Mouse (Mus musculus): ENCODE measurements around the gene Nudcd3. TPM values are rescaled to one million over a fixed set of nuclear protein-coding genes. Genes with fewer than 3 reads are reported as not detected.
A peak's percentile ranks its signal among the peaks of the same experiment; 100 is the strongest.

Gene Nudcd3
- polyA plus RNA-seq, 1 experiment from 2014 or later: 61.5 TPM

GRCm38 (mm10) chr11:6065551-6066121, 134.6 kb downstream of the Nudcd3 start:
- Histone ChIP-seq H3K9me3 (no peaks in the 10 kb centered on the region), H3K27me3 (peaks cover 82% of the 10 kb centered on the region)
- WGBS: under 1% methylated on average over 68 of the region's 95 CpGs

GRCm38 (mm10) chr11:6065046-6065521, 135.1 kb downstream of the Nudcd3 start:
- Histone ChIP-seq H3K9me3 (no peaks in the 10 kb centered on the region), H3K4me2 (peak overlapping the region; percentile 73), H3K4me1 (replicated peaks) (peaks cover 39% of the 10 kb centered on the region), H3K27me3 (peaks cover 80% of the 10 kb centered on the region), H3K27ac (peak overlapping the region; percentile 89), H3K4me3 (peak overlapping the region; percentile 79), H3K9ac (peak overlapping the region; percentile 84), H3K36me3 (no peaks in the 10 kb centered on the region)
- ATAC-seq (ENCODE audit: low FRiP score): peak; percentile 41
- WGBS: under 1% methylated on average over 54 of the region's 55 CpGs

More at GRCm38 (mm10) chr11:6065551-6066121, 134.6 kb downstream of the Nudcd3 start:
- ATAC-seq (ENCODE audit: low FRiP score): peak; percentile 86
- H3K9ac ChIP-seq: peak overlapping the region; percentile 84
- H3K4me3 ChIP-seq: peak overlapping the region; percentile 79
- H3K36me3 ChIP-seq: no peaks in the 10 kb centered on the region
- H3K4me1 ChIP-seq (replicated peaks): peaks cover 39% of the 10 kb centered on the region
- H3K27ac ChIP-seq: peak overlapping the region; percentile 89
- peak overlapping the region; percentile 73 for H3K4me2 ChIP-seq

GRCm38 (mm10) chr11:6064215-6065045, 135.8 kb downstream of the Nudcd3 start:
- peak overlapping the region; percentile 84 for H3K9ac ChIP-seq
- H3K9me3 ChIP-seq: no peaks in the 10 kb centered on the region
- peak overlapping the region; percentile 79 for H3K4me3 ChIP-seq
- H3K4me2 ChIP-seq: peak overlapping the region; percentile 73
- peaks cover 73% of the 10 kb centered on the region for H3K27me3 ChIP-seq
- ATAC-seq (ENCODE audit: low FRiP score): no peak
- H3K36me3 ChIP-seq: no peaks in the 10 kb centered on the region
- peaks cover 39% of the 10 kb centered on the region for H3K4me1 ChIP-seq (replicated peaks)
- WGBS: 5% methylated on average over 30 of the region's 30 CpGs
- peak overlapping the region; percentile 89 for H3K27ac ChIP-seq

GRCm38 (mm10) chr11:6063501-6064214, 136.6 kb downstream of the Nudcd3 start:
- 35% methylated on average over 17 of the region's 17 CpGs for WGBS
- no peak for ATAC-seq (ENCODE audit: low FRiP score)
- Histone ChIP-seq H3K36me3 (no peaks in the 10 kb centered on the region), H3K4me3 (peak overlapping the region; percentile 79), H3K9ac (peak overlapping the region; percentile 84), H3K4me1 (replicated peaks) (peaks cover 38% of the 10 kb centered on the region), H3K27me3 (peaks cover 66% of the 10 kb centered on the region), H3K4me2 (peak overlapping the region; percentile 73), H3K9me3 (no peaks in the 10 kb centered on the region), H3K27ac (peak overlapping the region; percentile 89)

- no peak for ATAC-seq (ENCODE audit: low FRiP score)
- H3K9ac ChIP-seq: peak overlapping the region; percentile 84; the same call in 1 of the 2 replicates
- WGBS: 85% methylated on average over 7 of the region's 7 CpGs
- H3K4me3 ChIP-seq: peak overlapping the region; percentile 79
- peak overlapping the region; percentile 73 for H3K4me2 ChIP-seq
- no peak overlapping the region for H3K27ac ChIP-seq
- H3K36me3 ChIP-seq: no peaks in the 10 kb centered on the region
- H3K9me3 ChIP-seq: no peaks in the 10 kb centered on the region
- peaks cover 62% of the 10 kb centered on the region for H3K27me3 ChIP-seq
- H3K4me1 ChIP-seq (replicated peaks): peaks cover 32% of the 10 kb centered on the region
Observed at GRCm38 (mm10) chr11:6063065-6063464, 137.2 kb downstream of the Nudcd3 start.

GRCm38 (mm10) chr11:6062329-6062728, 137.9 kb downstream of the Nudcd3 start:
- Histone ChIP-seq H3K4me3 (no peak overlapping the region), H3K4me2 (no peak overlapping the region), H3K4me1 (replicated peaks) (peaks cover 30% of the 10 kb centered on the region)

GRCm38 (mm10) chr11:6061891-6062290, 138.3 kb downstream of the Nudcd3 start:
- Histone ChIP-seq H3K4me2 (no peak overlapping the region), H3K4me3 (no peak overlapping the region), H3K36me3 (no peaks in the 10 kb centered on the region), H3K27me3 (peaks cover 50% of the 10 kb centered on the region), H3K4me1 (replicated peaks) (peaks cover 30% of the 10 kb centered on the region), H3K9ac (no peak overlapping the region), H3K27ac (no peak overlapping the region), H3K9me3 (no peaks in the 10 kb centered on the region)
- WGBS: 85% methylated on average over 5 of the region's 5 CpGs
- ATAC-seq (ENCODE audit: low FRiP score): no peak

More at GRCm38 (mm10) chr11:6062329-6062728, 137.9 kb downstream of the Nudcd3 start:
- Histone ChIP-seq H3K27me3 (peaks cover 55% of the 10 kb centered on the region), H3K27ac (no peak overlapping the region), H3K9me3 (no peaks in the 10 kb centered on the region), H3K9ac (no peak overlapping the region), H3K36me3 (no peaks in the 10 kb centered on the region)
- 90% methylated on average over 11 of the region's 11 CpGs for WGBS
- no peak for ATAC-seq (ENCODE audit: low FRiP score)

GRCm38 (mm10) chr11:6059162-6059561, 141.1 kb downstream of the Nudcd3 start:
- H3K36me3 ChIP-seq: no peaks in the 10 kb centered on the region
- no peak for ATAC-seq (ENCODE audit: low FRiP score)
- H3K4me3 ChIP-seq: no peak overlapping the region
- H3K4me1 ChIP-seq (replicated peaks): peaks cover 14% of the 10 kb centered on the region
- H3K9ac ChIP-seq: no peak overlapping the region
- no peak overlapping the region for H3K27ac ChIP-seq
- no peak overlapping the region for H3K4me2 ChIP-seq
- no peaks in the 10 kb centered on the region for H3K9me3 ChIP-seq
- WGBS: 94% methylated on average over 10 of the region's 10 CpGs
- peaks cover 23% of the 10 kb centered on the region for H3K27me3 ChIP-seq

Other genes with a start within 250 kb of the Nudcd3 start
- gene Ykt6, start 244.7 kb downstream of the Nudcd3 start, polyA plus RNA-seq (2015; fragmentation: Nextera tagmentation; extraction: Ambion mirVana): 76.0 and 78.1 TPM in 2 replicates
- 63.1 and 65.8 TPM in 2 replicates for gene Camk2b, start 134.1 kb downstream of the Nudcd3 start, polyA plus RNA-seq (2015; fragmentation: Nextera tagmentation; extraction: Ambion mirVana)
- gene A730071L15Rik, start 386 bp downstream of the Nudcd3 start, polyA plus RNA-seq (2015; fragmentation: Nextera tagmentation; extraction: Ambion mirVana): 0.69 and 1.1 TPM in 2 replicates
- 0.04 and 0.05 TPM in 2 replicates for gene Npc1l1, start 29.7 kb upstream of the Nudcd3 start, polyA plus RNA-seq (2015; fragmentation: Nextera tagmentation; extraction: Ambion mirVana)
- gene Ddx56, start 67.4 kb upstream of the Nudcd3 start, polyA plus RNA-seq (2015; fragmentation: Nextera tagmentation; extraction: Ambion mirVana): 67.4 and 71.6 TPM in 2 replicates
- 142 and 145 TPM in 2 replicates for gene Tmed4, start 74.5 kb upstream of the Nudcd3 start, polyA plus RNA-seq (2015; fragmentation: Nextera tagmentation; extraction: Ambion mirVana)
- 97.9 and 105 TPM in 2 replicates for gene Ogdh, start 91.2 kb upstream of the Nudcd3 start, polyA plus RNA-seq (2015; fragmentation: Nextera tagmentation; extraction: Ambion mirVana)
- gene Zmiz2, start 188.7 kb upstream of the Nudcd3 start, polyA plus RNA-seq (2015; fragmentation: Nextera tagmentation; extraction: Ambion mirVana): 29.2 and 31.9 TPM in 2 replicates
- 3,979 and 4,017 TPM in 2 replicates for gene Ppia, start 215.0 kb upstream of the Nudcd3 start, polyA plus RNA-seq (2015; fragmentation: Nextera tagmentation; extraction: Ambion mirVana)
- gene H2afv, start 244.0 kb upstream of the Nudcd3 start, polyA plus RNA-seq (2015; fragmentation: Nextera tagmentation; extraction: Ambion mirVana): 381 and 387 TPM in 2 replicates